Mouse (Mus musculus) lung, postnatal 0 days (tissue): Measurements from ENCODE around the gene Arrb1. TPM values are rescaled to one million over a fixed set of nuclear protein-coding genes. Genes with fewer than 3 reads are reported as not detected.
A peak's percentile ranks its signal among the peaks of the same experiment; 100 is the strongest.

Source experiments
- ATAC-seq: fragments of 200-750 bp; cut with Nextera tagmentation; 2 replicates; pipeline ENCODE4 v1.8.0; 2017; ENCODE audit warnings: moderate library complexity
- DNase-seq: peaks from one replicate; pipeline ENCODE4 v3.0.0-alpha.2; 2016; ENCODE audit warnings: low spot score
- H3K27ac ChIP-seq: fragments of 300-500 bp; sonication (generic); 2 replicates; pipeline ENCODE4 v1.5.1; 2014; ENCODE audit warnings: antibody characterized with exemption, mild to moderate bottlenecking, low read length, mixed read lengths
- H3K27me3 ChIP-seq: fragments of 300-500 bp; sonication (generic); replicated peaks from 2 replicates; pipeline ENCODE4 v1.6.1; 2014; ENCODE audit warnings: low read length, mixed read lengths; ENCODE audit not compliant: insufficient read depth
- H3K36me3 ChIP-seq: fragments of 300-500 bp; sonication (generic); 2 replicates; pipeline ENCODE4 v1.6.1; 2014; ENCODE audit warnings: low read length, mixed read lengths; ENCODE audit not compliant: insufficient read depth
- H3K4me1 ChIP-seq: fragments of 300-500 bp; sonication (generic); 2 replicates; pipeline ENCODE4 v1.6.1; 2014; ENCODE audit warnings: antibody characterized with exemption, low read depth, low read length, mixed read lengths; ENCODE audit not compliant: insufficient read depth
- H3K4me2 ChIP-seq: fragments of 300-500 bp; sonication (generic); replicated peaks from 2 replicates; pipeline ENCODE4 v1.6.1; 2014; ENCODE audit warnings: low read depth, mild to moderate bottlenecking, low read length, moderate library complexity, mixed read lengths
- H3K4me3 ChIP-seq: fragments of 300-500 bp; sonication (generic); 2 replicates; pipeline ENCODE4 v1.5.1; 2014; ENCODE audit warnings: low read depth, low read length
- H3K9ac ChIP-seq: fragments of 300-500 bp; sonication (generic); replicated peaks from 2 replicates; pipeline ENCODE4 v1.6.1; 2014; ENCODE audit warnings: low read depth, mild to moderate bottlenecking
- H3K9me3 ChIP-seq: fragments of 300-500 bp; sonication (generic); 2 replicates; pipeline ENCODE4 v1.6.1; 2016; ENCODE audit warnings: low read length, mixed read lengths
- CTCF ChIP-seq: IDR thresholded peaks from 2 replicates; pipeline ENCODE4 v1.5.1; 2016; ENCODE audit warnings: antibody characterized with exemption, mild to moderate bottlenecking
- EP300 ChIP-seq: IDR thresholded peaks from 2 replicates; pipeline ENCODE4 v1.6.1; 2016; ENCODE audit warnings: antibody characterized with exemption, mild to moderate bottlenecking, control low read depth
- WGBS: fragments of 180-500 bp; shearing (Covaris S2); extraction: QIAGEN DNeasy Blood & Tissue Kit; methylation state at CpG from one replicate; pipeline ENCODE4 v1.1.7; 2014; 5-methylcytosine and 5-hydroxymethylcytosine counted together
- polyA plus RNA-seq: library from polyadenylated mRNA; unstranded; fragments of >200 nt; fragmentation: Nextera tagmentation; extraction: Ambion mirVana; gene quantifications from 2 replicates; pipeline ENCODE4 v1.2.1, GENCODE M21; 2015

The Arrb1 gene
- polyA plus RNA-seq, 1 experiment from 2014 or later, result 21.7 TPM

DNA sequence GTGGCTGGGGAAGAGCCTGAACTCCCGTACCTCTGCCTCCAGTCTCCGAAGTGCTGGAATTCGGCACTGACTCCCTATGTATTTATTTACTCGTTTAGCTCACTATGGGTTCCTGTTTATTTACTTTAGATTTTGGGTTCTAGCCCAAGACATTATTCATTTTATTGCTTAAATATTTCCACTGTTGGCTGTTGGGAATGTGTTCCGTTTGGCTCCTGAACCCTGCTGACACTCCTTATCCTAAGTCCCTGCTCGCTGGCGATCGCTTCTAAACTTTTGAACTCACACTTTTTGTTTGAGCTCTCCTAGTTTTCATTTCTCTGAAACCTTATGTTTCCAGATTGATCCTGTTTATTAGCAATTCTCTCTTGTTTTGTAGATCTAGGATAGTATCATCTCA, 12.1 kb upstream of the Arrb1 start:
- no peaks in the 10 kb centered on the region for H3K27me3 ChIP-seq
- peak; percentile 81 for TF ChIP-seq EP300
- no peak for TF ChIP-seq CTCF
- no peak overlapping the region for H3K4me3 ChIP-seq
- 41% methylated on average over 8 of the region's 8 CpGs for WGBS
- H3K27ac ChIP-seq, result no peak overlapping the region
- no peaks in the 10 kb centered on the region for H3K9me3 ChIP-seq
- no peaks in the 10 kb centered on the region for H3K36me3 ChIP-seq
- no peaks in the 10 kb centered on the region for H3K4me1 ChIP-seq
- H3K4me2 ChIP-seq, result no peak overlapping the region
- DNase-seq, result peak; percentile 87
- no peak overlapping the region for H3K9ac ChIP-seq
- peak; percentile 81 for ATAC-seq

GRCm38 (mm10) chr7:99523837-99524236, 11.4 kb upstream of the Arrb1 start:
- H3K36me3 ChIP-seq, result no peaks in the 10 kb centered on the region
- H3K9me3 ChIP-seq, result no peaks in the 10 kb centered on the region
- ATAC-seq (no peak), DNase-seq (no peak)
- no peaks in the 10 kb centered on the region for H3K27me3 ChIP-seq
- WGBS, result 53% methylated on average over 1 of the region's 1 CpGs
- no peak overlapping the region for H3K4me3 ChIP-seq
- no peak overlapping the region for H3K4me2 ChIP-seq
- H3K9ac ChIP-seq, result no peak overlapping the region
- TF ChIP-seq EP300 (no peak), CTCF (no peak)
- no peak overlapping the region for H3K27ac ChIP-seq
- H3K4me1 ChIP-seq, result no peaks in the 10 kb centered on the region

DNA sequence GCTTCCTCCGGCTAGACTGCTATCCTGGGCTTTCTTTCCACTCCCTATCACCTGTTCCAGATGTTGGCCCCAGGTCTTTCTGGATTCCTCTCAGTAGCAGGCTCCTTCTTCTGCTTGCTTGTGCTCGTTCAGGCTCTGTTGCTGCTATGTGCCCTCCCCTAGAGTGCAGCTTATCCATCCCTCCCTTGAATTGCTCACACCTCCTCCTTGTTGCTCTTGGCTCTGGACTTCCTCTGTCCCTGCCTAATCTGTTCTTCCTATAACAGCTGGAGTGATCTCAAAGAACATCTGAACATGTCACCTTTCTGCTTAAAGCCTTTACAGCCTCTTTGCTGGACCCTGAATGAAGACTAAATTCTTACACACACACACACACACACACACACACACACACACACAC, 6.7 kb upstream of the Arrb1 start:
- H3K27me3 ChIP-seq, result no peaks in the 10 kb centered on the region
- no peak overlapping the region for H3K4me2 ChIP-seq
- no peak overlapping the region for H3K4me3 ChIP-seq
- H3K9me3 ChIP-seq, result no peaks in the 10 kb centered on the region
- H3K36me3 ChIP-seq, result no peaks in the 10 kb centered on the region
- no peak overlapping the region for H3K9ac ChIP-seq
- DNase-seq (no peak), ATAC-seq (no peak)
- H3K27ac ChIP-seq, result no peak overlapping the region
- no peak for TF ChIP-seq CTCF
- TF ChIP-seq EP300, result no peak
- 44% methylated on average over 2 of the region's 2 CpGs for WGBS
- H3K4me1 ChIP-seq, result no peaks in the 10 kb centered on the region

- no peak overlapping the region for H3K9ac ChIP-seq
- no peaks in the 10 kb centered on the region for H3K27me3 ChIP-seq
- H3K36me3 ChIP-seq, result no peaks in the 10 kb centered on the region
- H3K4me2 ChIP-seq, result no peak overlapping the region
- no peak overlapping the region for H3K4me3 ChIP-seq
- H3K27ac ChIP-seq, result no peak overlapping the region
- TF ChIP-seq EP300, result no peak
- no peak for TF ChIP-seq CTCF
- no peaks in the 10 kb centered on the region for H3K4me1 ChIP-seq
- 31% methylated on average over 5 of the region's 5 CpGs for WGBS
- H3K9me3 ChIP-seq, result no peaks in the 10 kb centered on the region
- ATAC-seq, result no peak
- DNase-seq, result no peak
Observed at GRCm38 (mm10) chr7:99529410-99529809, 5.9 kb upstream of the Arrb1 start.

GRCm38 (mm10) chr7:99531408-99531970, 3.8 kb upstream of the Arrb1 start:
- 68% methylated on average over 3 of the region's 3 CpGs for WGBS

GRCm38 (mm10) chr7:99532526-99532925, 2.7 kb upstream of the Arrb1 start:
- peak; percentile 74 for DNase-seq
- Histone ChIP-seq H3K9me3 (no peaks in the 10 kb centered on the region), H3K27ac (no peak overlapping the region), H3K4me3 (no peak overlapping the region), H3K36me3 (no peaks in the 10 kb centered on the region), H3K9ac (no peak overlapping the region), H3K4me1 (peaks cover 7% of the 10 kb centered on the region; the same call in 1 of the 2 replicates), H3K27me3 (no peaks in the 10 kb centered on the region), H3K4me2 (no peak overlapping the region)
- WGBS, result 53% methylated on average over 4 of the region's 4 CpGs
- TF ChIP-seq EP300 (no peak), CTCF (no peak)
- no peak for ATAC-seq

More at GRCm38 (mm10) chr7:99531408-99531970, 3.8 kb upstream of the Arrb1 start:
- Histone ChIP-seq H3K9me3 (no peaks in the 10 kb centered on the region), H3K4me1 (no peaks in the 10 kb centered on the region), H3K4me2 (no peak overlapping the region), H3K27ac (no peak overlapping the region), H3K9ac (no peak overlapping the region), H3K36me3 (no peaks in the 10 kb centered on the region), H3K27me3 (no peaks in the 10 kb centered on the region), H3K4me3 (no peak overlapping the region)
- DNase-seq (no peak), ATAC-seq (no peak)
- TF ChIP-seq EP300 (no peak), CTCF (no peak)

DNA sequence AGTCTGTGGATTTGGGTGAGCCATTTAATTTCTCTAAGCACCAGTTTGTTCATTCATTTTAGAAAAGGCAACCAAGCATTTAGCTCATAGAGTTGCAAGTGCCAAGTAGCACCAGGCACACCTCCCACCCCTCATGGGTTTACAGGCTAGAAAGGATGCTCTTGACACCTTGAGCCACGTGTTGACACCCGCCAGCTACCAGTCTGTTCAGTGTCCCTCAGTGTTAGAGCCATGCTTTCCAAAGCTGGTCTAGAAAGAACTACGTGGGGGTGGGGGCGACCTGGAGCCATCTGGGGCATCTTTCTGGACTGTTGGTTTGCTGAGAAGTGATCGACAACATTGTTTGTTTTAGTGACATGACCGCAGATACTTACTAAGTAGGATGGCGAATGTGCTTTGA, 1.7 kb upstream of the Arrb1 start:
- TF ChIP-seq EP300 (no peak), CTCF (no peak)
- H3K4me1 ChIP-seq, result peaks cover 17% of the 10 kb centered on the region
- WGBS, result 70% methylated on average over 7 of the region's 7 CpGs

More for the DNA sequence above, 1.7 kb upstream of the Arrb1 start:
- Histone ChIP-seq H3K9ac (no peak overlapping the region), H3K4me3 (no peak overlapping the region), H3K27me3 (no peaks in the 10 kb centered on the region), H3K36me3 (no peaks in the 10 kb centered on the region), H3K9me3 (no peaks in the 10 kb centered on the region), H3K27ac (no peak overlapping the region), H3K4me2 (no peak overlapping the region)
- DNase-seq (no peak), ATAC-seq (no peak)
